Mouse (Mus musculus) hindbrain, embryonic 11.5 days (tissue): ENCODE results near the gene Gabarapl2. TPM values are rescaled to one million over a fixed set of nuclear protein-coding genes. Genes with fewer than 3 reads are reported as not detected.

Experiments
- ATAC-seq: fragments of 200-750 bp; cut with Nextera tagmentation; 2 replicates; pipeline ENCODE4 v1.8.0; 2017; ENCODE audit warnings: mild to moderate bottlenecking, moderate TSS enrichment, moderate library complexity; ENCODE audit not compliant: low FRiP score
- DNase-seq: peaks from one replicate; pipeline ENCODE4 v3.0.0-alpha.2; 2015; ENCODE audit warnings: low spot score
- H3K27ac ChIP-seq: fragments of 300-500 bp; sonication (generic); 2 replicates; pipeline ENCODE4 v1.5.1; 2014; ENCODE audit warnings: mild to moderate bottlenecking, low read depth, low read length
- H3K27me3 ChIP-seq: fragments of 300-500 bp; sonication (generic); 2 replicates; pipeline ENCODE4 v1.6.1; 2014; ENCODE audit warnings: mild to moderate bottlenecking, low read length, moderate library complexity, mixed read lengths; ENCODE audit not compliant: control insufficient read depth, insufficient read depth
- H3K36me3 ChIP-seq: fragments of 300-500 bp; sonication (generic); 2 replicates; pipeline ENCODE4 v1.6.1; 2014; ENCODE audit warnings: mild to moderate bottlenecking, low read length, moderate library complexity, mixed read lengths; ENCODE audit not compliant: control insufficient read depth, insufficient read depth
- H3K4me1 ChIP-seq: fragments of 300-500 bp; sonication (generic); replicated peaks from 2 replicates; pipeline ENCODE4 v1.6.1; 2014; ENCODE audit warnings: low read length, mixed read lengths; ENCODE audit not compliant: control insufficient read depth, insufficient read depth
- H3K4me2 ChIP-seq: fragments of 300-500 bp; sonication (generic); replicated peaks from 2 replicates; pipeline ENCODE4 v1.6.1; 2014; ENCODE audit warnings: mild to moderate bottlenecking, low read depth, low read length
- H3K4me3 ChIP-seq: fragments of 300-500 bp; sonication (generic); 2 replicates; pipeline ENCODE4 v1.5.1; 2014; ENCODE audit warnings: low read depth, low read length
- H3K9ac ChIP-seq: fragments of 300-500 bp; sonication (generic); 2 replicates; pipeline ENCODE4 v1.6.1; 2014; ENCODE audit warnings: low read depth, low read length
- H3K9me3 ChIP-seq: fragments of 300-500 bp; sonication (generic); 2 replicates; pipeline ENCODE4 v1.6.1; 2016; ENCODE audit warnings: low read length; ENCODE audit not compliant: control insufficient read depth
- WGBS: fragments of 180-500 bp; shearing (Covaris S2); extraction: QIAGEN DNeasy Blood & Tissue Kit; methylation state at CpG from one replicate; pipeline ENCODE4 v1.1.7; 2014; 5-methylcytosine and 5-hydroxymethylcytosine counted together
- polyA plus RNA-seq: library from polyadenylated mRNA; unstranded; fragments of >200 nt; fragmentation: Nextera tagmentation; extraction: Ambion mirVana; gene quantifications from 2 replicates; pipeline ENCODE4 v1.2.1, GENCODE M21; 2014

Gabarapl2 gene
- polyA plus RNA-seq, 1 experiment from 2014 or later = 351 TPM

- no peaks in the 10 kb centered on the region for H3K9me3 ChIP-seq
- H3K4me1 ChIP-seq = peaks cover 7% of the 10 kb centered on the region
- no peak overlapping the region for H3K4me2 ChIP-seq
- 83% methylated on average over 2 of the region's 2 CpGs for WGBS
- H3K27ac ChIP-seq = no peak overlapping the region
- no peak for ATAC-seq
- no peak for DNase-seq
- no peaks in the 10 kb centered on the region for H3K27me3 ChIP-seq
- peaks cover 6% of the 10 kb centered on the region; the same call in 1 of the 2 replicates for H3K36me3 ChIP-seq
- no peak overlapping the region for H3K9ac ChIP-seq
- no peak overlapping the region for H3K4me3 ChIP-seq
Observed at GRCm38 (mm10) chr8:111943544-111943943, 3.0 kb downstream of the Gabarapl2 start.

GRCm38 (mm10) chr8:111947144-111947543, 6.6 kb downstream of the Gabarapl2 start:
- Histone ChIP-seq H3K4me3 (no peak overlapping the region), H3K36me3 (peaks cover 6% of the 10 kb centered on the region; the same call in 1 of the 2 replicates), H3K27me3 (no peaks in the 10 kb centered on the region), H3K27ac (no peak overlapping the region), H3K9me3 (no peaks in the 10 kb centered on the region), H3K4me1 (no peaks in the 10 kb centered on the region), H3K9ac (no peak overlapping the region), H3K4me2 (no peak overlapping the region)
- ATAC-seq = no peak
- 89% methylated on average over 2 of the region's 2 CpGs for WGBS
- DNase-seq = no peak

DNA sequence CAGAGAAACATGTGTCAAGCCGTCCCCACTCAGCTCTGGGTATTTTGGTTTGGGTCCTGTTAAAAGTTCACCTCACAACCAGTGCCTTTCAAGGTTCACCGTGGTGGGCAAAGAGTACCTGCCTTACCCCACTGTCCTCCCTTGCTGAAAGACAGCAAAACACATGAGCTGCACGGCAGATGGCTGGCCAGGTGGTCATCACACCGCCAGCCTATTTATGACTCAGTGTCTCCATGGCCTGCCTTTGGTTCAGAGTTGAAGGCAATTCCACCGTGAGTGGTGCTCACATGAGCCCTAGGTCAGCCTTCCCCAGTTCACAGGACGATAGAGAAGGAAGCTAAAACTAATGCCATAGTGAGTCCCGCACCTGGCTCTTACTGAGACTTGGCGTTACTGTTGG, 7.5 kb downstream of the Gabarapl2 start:
- no peak for ATAC-seq
- WGBS = 93% methylated on average over 8 of the region's 8 CpGs
- H3K9me3 ChIP-seq = no peaks in the 10 kb centered on the region
- H3K36me3 ChIP-seq = peaks cover 9% of the 10 kb centered on the region; the same call in 1 of the 2 replicates
- no peak overlapping the region for H3K4me3 ChIP-seq
- no peaks in the 10 kb centered on the region for H3K4me1 ChIP-seq
- no peak for DNase-seq
- H3K27ac ChIP-seq = no peak overlapping the region
- no peak overlapping the region for H3K4me2 ChIP-seq
- H3K9ac ChIP-seq = no peak overlapping the region
- H3K27me3 ChIP-seq = no peaks in the 10 kb centered on the region

DNA sequence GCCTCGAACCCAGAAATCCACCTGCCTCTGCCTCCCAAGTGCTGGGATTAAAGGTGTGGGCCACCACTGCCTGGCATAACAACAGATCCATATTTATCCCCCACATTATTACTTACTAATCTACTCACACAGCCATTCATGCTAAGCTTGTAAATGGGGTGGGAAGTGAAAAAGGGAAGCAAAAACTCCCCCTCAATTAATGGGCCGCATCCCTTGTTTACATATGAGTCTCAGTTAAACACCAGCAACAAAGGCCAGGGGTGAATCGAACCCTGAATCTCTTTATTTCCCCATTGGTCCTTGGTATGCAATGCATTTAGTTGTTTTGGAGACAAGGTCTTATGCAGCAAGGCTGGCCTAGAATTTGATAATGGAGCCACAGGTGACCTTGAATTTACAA, 10.3 kb downstream of the Gabarapl2 start:
- no peak overlapping the region for H3K4me3 ChIP-seq
- ATAC-seq (no peak), DNase-seq (no peak)
- no peak overlapping the region for H3K4me2 ChIP-seq
- no peaks in the 10 kb centered on the region for H3K4me1 ChIP-seq
- H3K9ac ChIP-seq = no peak overlapping the region
- no peak overlapping the region for H3K27ac ChIP-seq
- H3K27me3 ChIP-seq = no peaks in the 10 kb centered on the region
- H3K36me3 ChIP-seq = peaks cover 11% of the 10 kb centered on the region
- H3K9me3 ChIP-seq = no peaks in the 10 kb centered on the region
- WGBS = 87% methylated on average over 3 of the region's 3 CpGs

GRCm38 (mm10) chr8:111951317-111951716, 10.8 kb downstream of the Gabarapl2 start:
- WGBS = 93% methylated on average over 7 of the region's 7 CpGs
- no peaks in the 10 kb centered on the region for H3K4me1 ChIP-seq
- DNase-seq = no peak
- peaks cover 11% of the 10 kb centered on the region for H3K36me3 ChIP-seq
- no peaks in the 10 kb centered on the region for H3K27me3 ChIP-seq
- H3K4me2 ChIP-seq = no peak overlapping the region
- H3K9ac ChIP-seq = no peak overlapping the region
- no peak for ATAC-seq
- H3K4me3 ChIP-seq = no peak overlapping the region
- H3K27ac ChIP-seq = no peak overlapping the region
- no peaks in the 10 kb centered on the region for H3K9me3 ChIP-seq

GRCm38 (mm10) chr8:111951936-111952335, 11.4 kb downstream of the Gabarapl2 start:
- Histone ChIP-seq H3K36me3 (peaks cover 12% of the 10 kb centered on the region), H3K9me3 (no peaks in the 10 kb centered on the region)
- DNase-seq = no peak

DNA sequence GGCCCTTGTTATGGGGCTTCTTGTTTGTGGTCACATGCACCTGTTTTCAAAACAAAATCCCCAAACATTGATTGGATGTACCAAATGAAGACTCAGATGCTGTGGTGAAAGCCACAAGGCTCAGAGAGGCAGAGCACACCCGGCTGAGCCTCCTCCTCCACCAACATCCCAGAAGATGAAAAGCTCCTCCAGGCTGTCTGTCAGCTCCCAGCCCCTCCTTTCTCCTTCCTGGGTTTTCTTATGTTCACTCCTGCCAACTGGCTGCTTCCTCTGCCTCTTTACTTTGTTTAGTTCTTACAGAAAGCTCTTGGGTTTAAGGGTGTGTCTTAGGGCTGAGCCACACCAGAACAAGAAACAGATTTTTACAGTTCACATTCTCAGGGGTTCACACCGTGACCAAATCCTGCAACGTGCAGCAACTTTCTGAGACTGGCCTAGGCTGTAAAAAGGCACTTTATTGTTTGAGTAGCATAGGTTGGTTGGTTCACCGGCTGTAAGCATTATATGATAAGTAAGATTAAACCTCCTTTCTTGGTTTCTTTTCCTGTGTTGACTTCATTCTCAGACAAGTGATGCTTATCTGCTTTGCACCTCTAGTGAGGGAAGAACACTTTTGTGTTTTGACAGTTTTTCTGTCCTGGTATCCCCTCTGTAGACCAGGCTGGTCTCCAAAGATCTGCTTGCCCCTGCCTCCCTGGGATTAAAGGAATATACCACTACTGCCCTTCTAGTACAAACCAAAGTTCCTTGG, 14.5 kb downstream of the Gabarapl2 start:
- ATAC-seq (no peak), DNase-seq (no peak)
- H3K4me3 ChIP-seq = no peak overlapping the region
- no peaks in the 10 kb centered on the region for H3K9me3 ChIP-seq
- no peak overlapping the region for H3K4me2 ChIP-seq
- no peaks in the 10 kb centered on the region for H3K4me1 ChIP-seq
- H3K27ac ChIP-seq = no peak overlapping the region
- peaks cover 10% of the 10 kb centered on the region for H3K36me3 ChIP-seq
- no peaks in the 10 kb centered on the region for H3K27me3 ChIP-seq
- WGBS = 88% methylated on average over 4 of the region's 4 CpGs
- H3K9ac ChIP-seq = no peak overlapping the region

More at GRCm38 (mm10) chr8:111951936-111952335, 11.4 kb downstream of the Gabarapl2 start:
- WGBS = 89% methylated on average over 5 of the region's 5 CpGs
- H3K4me2 ChIP-seq = no peak overlapping the region
- no peaks in the 10 kb centered on the region for H3K27me3 ChIP-seq
- H3K4me1 ChIP-seq = no peaks in the 10 kb centered on the region
- no peak for ATAC-seq
- H3K4me3 ChIP-seq = no peak overlapping the region
- no peak overlapping the region for H3K9ac ChIP-seq
- no peak overlapping the region for H3K27ac ChIP-seq

DNA sequence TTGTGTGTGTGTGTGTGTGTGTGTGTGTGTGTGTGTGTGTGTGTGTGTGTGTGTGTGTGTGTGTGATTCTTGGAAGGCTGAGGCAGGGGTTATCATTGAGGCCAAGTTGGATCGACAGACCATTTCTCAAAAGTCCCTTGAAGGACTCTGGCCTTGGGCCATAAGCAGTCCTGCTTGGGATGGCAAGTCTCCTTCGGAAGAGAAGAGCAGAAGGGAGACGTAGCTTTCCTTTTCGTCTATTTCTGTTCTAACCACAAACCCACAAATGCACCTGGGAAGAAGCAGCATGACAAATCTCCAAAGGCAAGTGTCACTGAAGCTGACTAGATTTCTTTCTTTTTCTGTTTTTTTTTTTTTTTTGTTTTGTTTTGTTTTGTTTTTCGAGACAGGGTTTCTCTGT, 15.4 kb downstream of the Gabarapl2 start:
- Histone ChIP-seq H3K9me3 (no peaks in the 10 kb centered on the region), H3K27ac (no peak overlapping the region), H3K27me3 (no peaks in the 10 kb centered on the region), H3K9ac (no peak overlapping the region), H3K4me1 (no peaks in the 10 kb centered on the region), H3K36me3 (peaks cover 10% of the 10 kb centered on the region), H3K4me3 (no peak overlapping the region), H3K4me2 (no peak overlapping the region)
- ATAC-seq (no peak), DNase-seq (no peak)
- 93% methylated on average over 5 of the region's 5 CpGs for WGBS

DNA sequence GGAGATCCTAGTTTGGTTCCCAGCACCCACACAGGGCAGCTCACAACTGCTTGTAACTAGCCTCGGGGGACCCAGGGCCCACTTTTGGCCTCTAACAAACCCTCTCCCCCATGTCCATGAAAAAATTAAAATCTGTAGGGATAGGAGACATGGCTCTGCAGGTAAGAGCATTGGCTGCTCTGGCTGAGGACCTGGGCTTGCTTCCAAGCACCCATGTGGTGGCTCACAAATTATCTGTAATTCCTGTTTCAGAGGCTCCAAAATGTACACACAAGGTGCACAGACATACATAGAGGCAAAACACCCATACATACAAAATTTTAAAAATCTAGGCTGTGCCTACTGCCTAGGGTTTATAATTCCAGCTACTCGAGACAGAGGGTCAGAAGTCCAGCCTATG, 16.7 kb downstream of the Gabarapl2 start:
- 94% methylated on average over 2 of the region's 2 CpGs for WGBS
- Histone ChIP-seq H3K27me3 (no peaks in the 10 kb centered on the region), H3K4me2 (no peak overlapping the region), H3K9me3 (no peaks in the 10 kb centered on the region), H3K36me3 (peaks cover 10% of the 10 kb centered on the region), H3K4me1 (no peaks in the 10 kb centered on the region), H3K9ac (no peak overlapping the region), H3K27ac (no peak overlapping the region), H3K4me3 (no peak overlapping the region)
- DNase-seq (no peak), ATAC-seq (no peak)
